Mouse (Mus musculus) MEL (cell line): ENCODE results near the gene Palm. TPM values are rescaled to one million over a fixed set of nuclear protein-coding genes. Genes with fewer than 3 reads are reported as not detected.

Source experiments
- DNase-seq: peaks from one replicate; pipeline ENCODE4 v3.0.0; 2011; ENCODE audit warnings: low read depth, low spot score
- H3K27ac ChIP-seq: 2 replicates; pipeline ENCODE4 v1.5.1; 2012; ENCODE audit warnings: low read depth, mild to moderate bottlenecking, control low read depth, low read length, moderate library complexity; ENCODE audit not compliant: control insufficient read depth
- H3K27me3 ChIP-seq, 2 experiments: fragments of 150-350 bp in 1 of 2; sonication (generic) in 1 of 2; 2 replicates each; pipeline ENCODE4 v1.6.1; 2012; ENCODE audit warnings: low read length in 2 of 2, mild to moderate bottlenecking in 2 of 2, improper control_type of control experiment in 1 of 2, moderate library complexity in 1 of 2; ENCODE audit not compliant: insufficient read depth in 2 of 2, control insufficient read depth in 1 of 2
- H3K36me3 ChIP-seq, 2 experiments: 2 replicates each; pipeline ENCODE4 v1.6.1; 2012 to 2014; ENCODE audit warnings: low read length in 2 of 2, improper control_type of control experiment in 1 of 2, inconsistent platforms in 1 of 2, mild to moderate bottlenecking in 1 of 2; ENCODE audit not compliant: insufficient read depth in 2 of 2, control insufficient read depth in 1 of 2
- H3K4me1 ChIP-seq, 2 experiments: fragments of 150-350 bp in 1 of 2; sonication (generic) in 1 of 2; 2 replicates each; pipeline ENCODE4 v1.6.1; 2012; ENCODE audit warnings: low read length in 2 of 2, improper control_type of control experiment in 1 of 2, mild to moderate bottlenecking in 1 of 2; ENCODE audit not compliant: insufficient read depth in 2 of 2, control insufficient read depth in 1 of 2
- H3K4me3 ChIP-seq, 2 experiments: fragments of 150-350 bp in 1 of 2; sonication (generic) in 1 of 2; 2 replicates each; pipeline ENCODE4 v1.5.1; 2012; ENCODE audit warnings: low read depth in 2 of 2, low read length in 2 of 2, mild to moderate bottlenecking in 2 of 2, moderate library complexity in 2 of 2, control low read depth in 1 of 2, improper control_type of control experiment in 1 of 2; ENCODE audit not compliant: control insufficient read depth in 1 of 2, insufficient read depth in 1 of 2
- H3K79me2 ChIP-seq: 2 replicates; pipeline ENCODE4 v1.6.1; 2012; ENCODE audit warnings: mild to moderate bottlenecking, low read length, moderate library complexity; ENCODE audit not compliant: control insufficient read depth, poor library complexity, insufficient read depth
- H3K9ac ChIP-seq: 2 replicates; pipeline ENCODE4 v1.6.1; 2012; ENCODE audit warnings: low read depth, mild to moderate bottlenecking, control low read depth, low read length, moderate library complexity; ENCODE audit not compliant: control insufficient read depth, poor library complexity, severe bottlenecking
- H3K9me3 ChIP-seq: fragments of 150-350 bp; sonication (generic); replicated peaks from 2 replicates; pipeline ENCODE4 v1.6.1; 2012; ENCODE audit warnings: mild to moderate bottlenecking, low read length, improper control_type of control experiment, moderate library complexity; ENCODE audit not compliant: insufficient read depth
- BHLHE40 ChIP-seq: IDR thresholded peaks from 2 replicates; pipeline ENCODE4 v1.6.1; 2012; ENCODE audit warnings: low read depth, mild to moderate bottlenecking, inconsistent platforms, low read length, improper control_type of control experiment, borderline replicate concordance
- CHD1 ChIP-seq: IDR thresholded peaks from 2 replicates; pipeline ENCODE4 v1.6.1; 2012; ENCODE audit warnings: low read depth, mild to moderate bottlenecking, inconsistent platforms, low read length, improper control_type of control experiment
- CHD2 ChIP-seq: IDR thresholded peaks from 2 replicates; pipeline ENCODE4 v1.6.1; 2011; ENCODE audit warnings: low read length, improper control_type of control experiment
- CTCF ChIP-seq, 3 experiments: IDR thresholded peaks in 2 of 3; conservative IDR thresholded peaks in 1 of 3; 2 replicates each; pipeline ENCODE4 v1.5.1; 2011 to 2012; ENCODE audit warnings: low read length in 3 of 3, low read depth in 2 of 3, mild to moderate bottlenecking in 2 of 3, improper control_type of control experiment in 1 of 3, inconsistent platforms in 1 of 3, mixed read lengths in 1 of 3, moderate library complexity in 1 of 3; ENCODE audit not compliant: control insufficient read depth in 1 of 3, insufficient read depth in 1 of 3, poor library complexity in 1 of 3, severe bottlenecking in 1 of 3
- E2F4 ChIP-seq: IDR thresholded peaks from 2 replicates; pipeline ENCODE4 v1.6.1; 2011; ENCODE audit warnings: low read depth, low read length, improper control_type of control experiment, borderline replicate concordance
- EP300 ChIP-seq, 2 experiments: IDR thresholded peaks; 2 replicates each; pipeline ENCODE4 v1.6.1; 2011; ENCODE audit warnings: improper control_type of control experiment in 2 of 2, low read length in 2 of 2, low read depth in 1 of 2, mild to moderate bottlenecking in 1 of 2
- ETS1 ChIP-seq: IDR thresholded peaks from 2 replicates; pipeline ENCODE4 v1.6.1; 2012; ENCODE audit warnings: low read depth, mild to moderate bottlenecking, inconsistent platforms, low read length, improper control_type of control experiment, moderate library complexity
- GABPA ChIP-seq: IDR thresholded peaks from 2 replicates; pipeline ENCODE4 v1.6.1; 2012; ENCODE audit warnings: low read depth, mild to moderate bottlenecking, inconsistent platforms, low read length, improper control_type of control experiment, moderate library complexity
- HCFC1 ChIP-seq: IDR thresholded peaks from 2 replicates; pipeline ENCODE4 v1.6.1; 2012; ENCODE audit warnings: low read depth, mild to moderate bottlenecking, inconsistent platforms, low read length, improper control_type of control experiment, moderate library complexity
- JUND ChIP-seq: IDR thresholded peaks from 2 replicates; pipeline ENCODE4 v1.6.1; 2011; ENCODE audit warnings: low read depth, mild to moderate bottlenecking, improper control_type of control experiment, low read length
- KAT2A ChIP-seq: conservative IDR thresholded peaks from 2 replicates; pipeline ENCODE4 v1.6.1; 2012; ENCODE audit warnings: low read depth, low read length, improper control_type of control experiment, inconsistent platforms
- MAFK ChIP-seq: IDR thresholded peaks from 2 replicates; pipeline ENCODE4 v1.6.1; 2011; ENCODE audit warnings: low read depth, mild to moderate bottlenecking, low read length, improper control_type of control experiment, borderline replicate concordance
- MAX ChIP-seq: IDR thresholded peaks from 2 replicates; pipeline ENCODE4 v1.6.1; 2011; ENCODE audit warnings: low read length, improper control_type of control experiment
- MEF2A ChIP-seq: IDR thresholded peaks from 2 replicates; pipeline ENCODE4 v1.6.1; 2014; ENCODE audit warnings: low read depth, mild to moderate bottlenecking, inconsistent platforms, low read length, improper control_type of control experiment; ENCODE audit not compliant: poor library complexity, insufficient replicate concordance, severe bottlenecking; ENCODE audit errors: extremely low read depth
- MXI1 ChIP-seq: IDR thresholded peaks from 2 replicates; pipeline ENCODE4 v1.6.1; 2011; ENCODE audit warnings: mild to moderate bottlenecking, low read depth, low read length, improper control_type of control experiment
- MYB ChIP-seq: IDR thresholded peaks from 2 replicates; pipeline ENCODE4 v1.6.1; 2011; ENCODE audit warnings: mild to moderate bottlenecking, low read depth, low read length, improper control_type of control experiment
- MYC ChIP-seq: IDR thresholded peaks from 2 replicates; pipeline ENCODE4 v1.6.1; 2011; ENCODE audit warnings: low read depth, mild to moderate bottlenecking, low read length, improper control_type of control experiment, moderate library complexity
- NELFE ChIP-seq: IDR thresholded peaks from 2 replicates; pipeline ENCODE4 v1.6.1; 2011; ENCODE audit warnings: low read depth, low read length, improper control_type of control experiment
- NRF1 ChIP-seq: IDR thresholded peaks from 2 replicates; pipeline ENCODE4 v1.6.1; 2014; ENCODE audit warnings: low read depth, mild to moderate bottlenecking, inconsistent platforms, low read length, improper control_type of control experiment, moderate library complexity; ENCODE audit not compliant: poor library complexity, insufficient read depth, severe bottlenecking
- POLR2A ChIP-seq, 2 experiments: IDR thresholded peaks; 2 replicates each; pipeline ENCODE4 v1.6.1; 2011 to 2012; ENCODE audit warnings: low read length in 2 of 2, mild to moderate bottlenecking in 2 of 2, control low read depth in 1 of 2, improper control_type of control experiment in 1 of 2, low read depth in 1 of 2, moderate library complexity in 1 of 2; ENCODE audit not compliant: control insufficient read depth in 1 of 2, insufficient read depth in 1 of 2, poor library complexity in 1 of 2
- POLR2AphosphoS2 ChIP-seq: IDR thresholded peaks from 2 replicates; pipeline ENCODE4 v1.6.1; 2011; ENCODE audit warnings: low read length, improper control_type of control experiment
- POLR2AphosphoS5 ChIP-seq: IDR thresholded peaks from 2 replicates; pipeline ENCODE4 v1.6.1; 2012; ENCODE audit warnings: low read depth, borderline replicate concordance, mild to moderate bottlenecking, inconsistent platforms, low read length, moderate library complexity, mixed read lengths
- RAD21 ChIP-seq: IDR thresholded peaks from 2 replicates; pipeline ENCODE4 v1.6.1; 2011; ENCODE audit warnings: mild to moderate bottlenecking, low read depth, low read length, improper control_type of control experiment
- RCOR1 ChIP-seq: IDR thresholded peaks from 2 replicates; pipeline ENCODE4 v1.6.1; 2012; ENCODE audit warnings: low read depth, mild to moderate bottlenecking, inconsistent platforms, low read length, improper control_type of control experiment
- SIN3A ChIP-seq: IDR thresholded peaks from 2 replicates; pipeline ENCODE4 v1.6.1; 2012; ENCODE audit warnings: low read length, improper control_type of control experiment, inconsistent platforms
- SMC3 ChIP-seq: IDR thresholded peaks from 2 replicates; pipeline ENCODE4 v1.6.1; 2011; ENCODE audit warnings: low read depth, low read length, improper control_type of control experiment
- TAL1 ChIP-seq: IDR thresholded peaks from 2 replicates; pipeline ENCODE4 v1.6.1; 2012; ENCODE audit warnings: mild to moderate bottlenecking, inconsistent platforms, low read length, moderate library complexity, mixed read lengths
- TCF12 ChIP-seq: IDR thresholded peaks from 2 replicates; pipeline ENCODE4 v1.6.1; 2014; ENCODE audit warnings: low read depth, mild to moderate bottlenecking, inconsistent platforms, low read length, improper control_type of control experiment, moderate library complexity
- UBTF ChIP-seq: IDR thresholded peaks from 2 replicates; pipeline ENCODE4 v1.6.1; 2012; ENCODE audit warnings: low read depth, mild to moderate bottlenecking, inconsistent platforms, low read length, improper control_type of control experiment, moderate library complexity, borderline replicate concordance; ENCODE audit not compliant: insufficient read depth
- USF1 ChIP-seq: IDR thresholded peaks from 2 replicates; pipeline ENCODE4 v1.6.1; 2014; ENCODE audit warnings: low read depth, mild to moderate bottlenecking, inconsistent platforms, low read length, improper control_type of control experiment, moderate library complexity
- USF2 ChIP-seq, 2 experiments: IDR thresholded peaks; 2 replicates each; pipeline ENCODE4 v1.6.1; 2011 to 2012; ENCODE audit warnings: improper control_type of control experiment in 2 of 2, low read length in 2 of 2, borderline replicate concordance in 1 of 2, inconsistent platforms in 1 of 2, low read depth in 1 of 2, mild to moderate bottlenecking in 1 of 2; ENCODE audit not compliant: insufficient read depth in 1 of 2
- ZC3H11A ChIP-seq: IDR thresholded peaks from 2 replicates; pipeline ENCODE4 v1.6.1; 2012; ENCODE audit warnings: low read depth, mild to moderate bottlenecking, inconsistent platforms, low read length, improper control_type of control experiment
- ZMIZ1 ChIP-seq: IDR thresholded peaks from 2 replicates; pipeline ENCODE4 v1.6.1; 2012; ENCODE audit warnings: low read depth, mild to moderate bottlenecking, inconsistent platforms, low read length, improper control_type of control experiment, moderate library complexity
- ZNF384 ChIP-seq: IDR thresholded peaks from 2 replicates; pipeline ENCODE4 v1.6.1; 2012; ENCODE audit warnings: low read depth, mild to moderate bottlenecking, inconsistent platforms, low read length, improper control_type of control experiment
- polyA plus RNA-seq, 2 experiments: library from polyadenylated mRNA; stranded (reverse) in 1 of 2; unstranded in 1 of 2; fragments of >175 nt in 1 of 2; fragments of >200 nt in 1 of 2; gene quantifications; 2 replicates each; pipeline versions ENCODE4 v1.2.1 to v1.2.4; 2012; ENCODE audit warnings: low replicate concordance in 2 of 2, low read depth in 1 of 2; ENCODE audit not compliant: insufficient read length in 2 of 2, insufficient read depth in 1 of 2, missing spikeins in 1 of 2
- total RNA-seq: library from RNA; depleted of rRNA; stranded (reverse); fragments of 300-350 nt; gene quantifications from 2 replicates; pipeline ENCODE4 v1.2.3, GENCODE M21; 2012

Palm gene
- total and polyA plus RNA-seq, 3 experiments, result 4.8 to 15.5 TPM; not detected in 1

GRCm38 (mm10) chr10:79853860-79854795 is 60.8 kb downstream of the Palm start, which contains the start of gene Ptbp1:
TSS of gene Ptbp1 (plus strand) at chr10:79854427.
- DNase-seq, result peak; percentile 100
- Histone ChIP-seq H3K4me1 (peaks cover 5 to 42% of the 10 kb centered on the region in 2 experiments), H3K9ac (peak within 1 kb of the TSS; percentile 100), H3K4me3 (peak within 1 kb of the TSS; percentile 77 to 99), H3K36me3 (peaks cover 3 to 33% of the 10 kb centered on the region in 2 experiments), H3K9me3 (no peaks in the 10 kb centered on the region), H3K27me3 (no peaks in the 10 kb centered on the region), H3K79me2 (peaks cover 64% of the 10 kb centered on the region), H3K27ac (peak within 1 kb of the TSS; percentile 99)
- TF ChIP-seq MXI1 (peak; percentile 96), EP300 (IDR thresholded peaks at IDR 0.05; ENCODE audit: low read depth in 1 of 2, low read length in 2 of 2) (peak in 1 of 2 experiments; percentile 67; a peak in 2 of 4 replicates), USF1 (peak; percentile 94), USF2 (IDR thresholded peaks at IDR 0.05; ENCODE audit: borderline replicate concordance in 1 of 2, insufficient read depth in 1 of 2, low read depth in 1 of 2, low read length in 2 of 2) (peak; percentile 64 to 90; a peak in 3 of 4 replicates), GABPA (no peak), POLR2AphosphoS2 (peak; percentile 76), CHD2 (peak; percentile 94), CTCF (IDR thresholded peaks at IDR 0.05 in 2 of 3, conservative IDR thresholded peaks at IDR 0.05 in 1 of 3; ENCODE audit: control insufficient read depth in 1 of 3, insufficient read depth in 1 of 3, low read depth in 2 of 3, low read length in 3 of 3, poor library complexity in 1 of 3, severe bottlenecking in 1 of 3) (no peak), CHD1 (peak; percentile 23; the same call in 1 of the 2 replicates), RAD21 (no peak), KAT2A (peak; percentile 58; the same call in 1 of the 2 replicates), MYB (peak; percentile 86), UBTF (no peak), ETS1 (no peak; the same call in 1 of the 2 replicates), TAL1 (no peak), MAX (peak; percentile 99), RCOR1 (peak; percentile 41; the same call in 1 of the 2 replicates), MYC (peak; percentile 100), MAFK (no peak), E2F4 (peak; percentile 76; the same call in 1 of the 2 replicates), HCFC1 (peak; percentile 90), MEF2A (no peak), NELFE (peak; percentile 99), TCF12 (peak; percentile 50), POLR2A (IDR thresholded peaks at IDR 0.05; ENCODE audit: control insufficient read depth in 1 of 2, insufficient read depth in 1 of 2, low read depth in 1 of 2, low read length in 2 of 2, poor library complexity in 1 of 2) (peak; percentile 92), SIN3A (peak; percentile 67; the same call in 1 of the 2 replicates), ZC3H11A (no peak), POLR2AphosphoS5 (peak; percentile 57; the same call in 1 of the 2 replicates), NRF1 (peak; percentile 37), JUND (no peak), SMC3 (no peak), ZNF384 (no peak), BHLHE40 (peak; percentile 66; the same call in 1 of the 2 replicates), ZMIZ1 (peak; percentile 98)
